Mouse (Mus musculus): ENCODE results near the gene Gnmt.
"Not testable (repeated sequence)": the region's sequence is repeated elsewhere in the genome, so short reads cannot be mapped to it uniquely, and the experiment has no call there.

The Gnmt gene

DNA sequence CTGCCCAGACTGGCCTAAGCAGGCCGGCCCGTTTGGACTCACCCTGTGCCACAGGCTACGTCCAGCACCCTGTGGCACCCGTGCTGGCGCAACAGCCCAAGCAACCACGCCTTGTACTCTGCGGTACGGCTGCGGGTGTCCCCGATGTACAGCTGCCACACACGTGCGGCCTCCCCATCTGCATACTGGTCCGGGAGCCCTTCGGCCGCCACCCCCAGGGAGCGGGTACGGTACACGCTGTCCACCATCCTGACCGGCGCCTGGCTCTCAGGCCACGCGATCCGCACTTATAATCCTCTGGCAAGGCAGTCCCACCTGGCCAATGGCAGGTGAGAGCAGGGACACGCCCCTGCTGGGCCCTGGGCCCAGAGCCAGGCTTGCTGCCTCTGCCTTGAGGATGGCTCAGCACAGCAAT, at the start of gene Gnmt:
Gnmt (minus strand) TSS at position 265 of the 415 bp plus-strand sequence.
- peak; percentile 92 to 93 for DNase-seq

DNA sequence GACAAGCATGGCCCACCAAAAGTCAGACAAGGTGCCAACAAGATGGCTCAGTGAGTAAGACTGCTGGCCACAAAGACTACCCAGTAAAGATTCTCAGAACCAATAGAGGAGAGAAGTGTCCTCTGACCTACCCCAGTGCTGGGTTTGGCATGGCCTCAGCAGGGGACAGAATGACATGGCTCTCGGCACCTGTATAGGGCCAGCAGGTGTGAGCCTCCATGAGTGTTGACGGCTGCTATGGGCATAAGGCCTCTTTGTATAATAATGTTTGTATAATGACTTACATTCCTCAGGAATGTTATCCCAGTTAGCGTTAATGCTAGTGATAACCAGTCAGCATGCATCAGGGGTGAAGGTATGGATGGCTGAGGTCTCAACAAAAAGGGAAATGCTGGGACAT, 47.1 kb upstream of the Gnmt start:
- no peak for DNase-seq

DNA sequence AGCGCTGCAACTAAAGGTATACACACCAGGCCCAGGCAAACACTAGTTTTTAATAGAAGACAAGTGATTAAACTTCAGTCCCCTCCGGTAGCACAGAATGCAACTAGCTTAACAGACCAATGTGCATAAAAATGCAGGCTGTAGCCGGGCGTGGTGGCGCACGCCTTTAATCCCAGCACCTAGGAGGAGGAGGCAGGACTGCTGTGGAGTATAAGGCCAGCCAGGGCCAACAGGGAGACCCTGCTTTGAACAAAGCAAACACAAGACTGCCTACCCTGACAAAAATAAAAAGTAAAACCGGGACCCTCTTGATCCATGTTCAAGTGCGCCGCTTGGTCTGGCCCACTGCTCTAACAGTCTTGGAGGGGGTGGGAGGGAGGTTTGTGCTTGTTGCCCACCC, 46.1 kb upstream of the Gnmt start:
- no peak for DNase-seq

GRCm38 (mm10) chr17:46774131-46774472, 45.1 kb upstream of the Gnmt start:
- no peak for DNase-seq

GRCm38 (mm10) chr17:46773278-46774130, 44.5 kb upstream of the Gnmt start:
- peak; percentile 30 to 36 for DNase-seq

DNA sequence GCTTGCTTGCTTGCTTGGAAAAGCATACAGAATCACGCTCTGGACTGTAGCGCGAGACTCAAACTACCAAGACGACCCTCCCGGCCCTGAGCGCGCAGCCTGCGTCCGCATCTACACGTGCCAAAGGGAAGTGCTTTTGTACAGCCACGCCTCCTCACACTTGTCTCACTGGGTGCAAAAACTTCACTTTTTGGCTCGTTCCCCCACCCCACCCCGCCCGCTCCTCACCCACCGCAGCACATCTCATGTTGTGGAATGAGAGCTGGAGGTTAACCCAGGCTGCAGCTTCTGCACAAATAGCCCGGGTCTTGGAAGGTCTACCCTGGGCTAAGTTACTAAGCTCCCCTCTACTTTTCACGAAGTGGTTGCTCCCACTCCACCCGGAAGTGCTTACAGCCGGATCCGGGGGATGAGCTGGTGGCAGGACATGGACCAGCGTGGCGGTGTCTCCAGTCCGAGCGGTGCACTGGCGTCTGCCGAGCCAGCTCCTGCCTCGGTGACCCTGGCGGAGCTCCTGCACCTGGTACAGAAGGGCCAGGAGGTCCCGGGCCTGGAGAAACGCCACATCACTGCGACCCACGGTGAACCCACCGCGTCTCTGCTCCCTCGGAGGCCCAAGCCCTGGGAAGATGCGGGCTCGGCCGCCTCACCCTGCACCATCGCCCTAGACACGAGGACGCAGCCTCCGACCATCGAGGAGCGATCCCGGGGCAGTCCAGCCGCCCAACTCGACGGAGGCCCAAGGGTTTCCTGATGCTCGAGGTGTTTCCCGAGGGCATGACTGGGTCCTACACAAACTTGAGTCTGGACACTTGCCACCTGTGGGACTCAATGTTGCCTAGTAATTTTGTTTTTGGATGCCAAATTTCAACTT, 43.7 kb upstream of the Gnmt start, which contains the start of gene 2310039H08Rik:
2310039H08Rik (plus strand) TSS at position 232 of the 874 bp plus-strand sequence.
- DNase-seq: peak; percentile 88

DNA sequence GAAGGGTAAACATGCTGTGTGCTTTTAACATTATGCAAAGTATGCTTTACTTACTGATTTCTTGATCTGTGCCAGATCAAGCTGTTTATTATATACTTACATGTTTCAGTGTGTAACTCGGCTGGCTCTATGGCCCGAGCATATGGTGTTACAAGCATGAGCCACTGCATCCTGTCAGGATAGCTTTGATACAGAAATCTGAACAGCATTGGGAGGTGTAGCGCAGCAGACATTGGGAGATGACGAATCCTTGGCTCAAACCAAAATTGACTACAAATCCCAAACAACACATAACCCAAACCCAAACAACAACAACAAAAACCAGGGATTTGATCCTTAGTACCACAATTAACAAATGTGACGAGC, 43.1 kb upstream of the Gnmt start:
- DNase-seq: no peak

DNA sequence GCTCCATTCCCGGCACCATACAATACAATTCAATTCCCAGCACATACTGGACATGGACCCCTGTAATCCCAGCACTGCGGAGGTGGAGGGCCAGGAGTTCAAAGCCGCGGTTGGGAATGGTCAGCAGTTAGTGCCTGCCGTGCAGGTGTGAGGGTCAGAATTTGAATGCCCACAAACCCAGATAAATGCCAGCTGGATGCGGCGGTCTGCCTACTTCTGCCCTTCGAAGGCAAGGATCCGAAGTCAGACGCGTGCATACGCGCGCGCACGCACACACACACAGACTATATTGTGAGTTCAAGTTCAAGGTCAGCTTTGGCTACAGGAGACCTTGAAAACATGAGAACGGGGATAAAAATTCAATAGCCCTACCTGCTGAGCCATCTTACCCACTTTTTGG, 42.6 kb upstream of the Gnmt start:
- DNase-seq: no peak

- DNase-seq: no peak
Measured at GRCm38 (mm10) chr17:46771025-46771424, 42.1 kb upstream of the Gnmt start.

DNA sequence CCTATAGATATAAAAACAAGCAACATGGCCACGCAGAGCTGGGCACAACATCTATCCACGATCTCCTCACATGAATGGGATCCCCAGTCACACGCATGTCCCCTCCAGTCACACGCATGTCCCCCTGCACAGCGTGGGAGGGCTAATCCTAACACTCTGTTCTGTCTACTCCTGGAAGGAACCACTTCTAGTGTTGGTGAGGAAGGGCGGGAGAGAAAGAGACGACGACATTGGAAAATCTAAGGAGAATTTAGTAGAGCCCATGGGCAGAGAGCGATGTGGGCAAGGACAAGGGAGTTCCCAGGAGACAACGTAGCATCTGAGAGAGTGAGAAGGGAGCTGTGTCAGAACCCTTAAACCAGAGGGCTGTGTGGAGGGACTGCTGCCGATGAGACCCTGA, 41.6 kb upstream of the Gnmt start:
- no peak for DNase-seq

GRCm38 (mm10) chr17:46767868-46768267, 38.9 kb upstream of the Gnmt start:
- peak; percentile 35 to 51 for DNase-seq

GRCm38 (mm10) chr17:46764916-46765315, 35.9 kb upstream of the Gnmt start:
- DNase-seq: not testable (repeated sequence)

DNA sequence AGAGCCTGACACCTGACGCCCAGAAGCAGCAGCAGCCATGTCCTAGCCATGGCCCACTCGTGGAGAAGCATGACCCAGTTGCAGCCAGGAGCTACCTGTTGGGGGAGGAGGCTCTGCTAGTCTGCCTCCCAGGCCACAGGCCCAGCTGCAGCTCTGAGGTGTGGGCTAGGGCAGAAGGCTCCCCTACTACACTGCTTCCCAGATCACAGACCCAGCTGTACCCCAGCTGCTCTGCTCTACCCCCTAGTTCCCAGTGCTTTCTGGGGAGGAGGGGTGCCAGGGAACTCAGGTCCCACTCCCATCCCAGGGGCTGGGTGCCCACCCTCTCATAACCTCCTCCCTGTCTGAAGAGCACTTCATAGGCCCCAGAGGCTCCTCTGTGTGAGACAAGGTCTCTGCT, 34.6 kb upstream of the Gnmt start, which contains the start of gene Ptcra:
Ptcra (minus strand) TSS at position 169 of the 400 bp plus-strand sequence.
- DNase-seq: no peak

DNA sequence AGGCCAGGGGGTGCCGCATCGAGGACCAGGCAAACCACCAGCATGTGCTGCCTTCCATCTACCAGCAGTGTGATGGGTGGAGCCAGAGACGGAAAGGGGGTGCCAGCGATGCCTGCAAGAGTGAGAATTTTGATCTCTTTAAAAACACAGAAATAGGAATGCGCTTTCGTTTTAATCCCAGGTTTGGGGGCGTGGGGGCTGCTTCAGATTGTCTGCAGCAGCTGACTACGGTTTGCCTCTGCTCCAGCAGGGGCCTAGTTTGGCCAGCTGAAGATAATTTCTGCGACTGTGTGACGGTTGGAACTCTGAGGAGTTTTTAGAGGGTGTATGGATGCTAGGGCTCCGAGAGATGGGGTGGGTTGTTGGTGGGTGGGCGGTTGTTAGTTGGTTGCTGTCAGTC, 29.8 kb upstream of the Gnmt start:
- DNase-seq: no peak

DNA sequence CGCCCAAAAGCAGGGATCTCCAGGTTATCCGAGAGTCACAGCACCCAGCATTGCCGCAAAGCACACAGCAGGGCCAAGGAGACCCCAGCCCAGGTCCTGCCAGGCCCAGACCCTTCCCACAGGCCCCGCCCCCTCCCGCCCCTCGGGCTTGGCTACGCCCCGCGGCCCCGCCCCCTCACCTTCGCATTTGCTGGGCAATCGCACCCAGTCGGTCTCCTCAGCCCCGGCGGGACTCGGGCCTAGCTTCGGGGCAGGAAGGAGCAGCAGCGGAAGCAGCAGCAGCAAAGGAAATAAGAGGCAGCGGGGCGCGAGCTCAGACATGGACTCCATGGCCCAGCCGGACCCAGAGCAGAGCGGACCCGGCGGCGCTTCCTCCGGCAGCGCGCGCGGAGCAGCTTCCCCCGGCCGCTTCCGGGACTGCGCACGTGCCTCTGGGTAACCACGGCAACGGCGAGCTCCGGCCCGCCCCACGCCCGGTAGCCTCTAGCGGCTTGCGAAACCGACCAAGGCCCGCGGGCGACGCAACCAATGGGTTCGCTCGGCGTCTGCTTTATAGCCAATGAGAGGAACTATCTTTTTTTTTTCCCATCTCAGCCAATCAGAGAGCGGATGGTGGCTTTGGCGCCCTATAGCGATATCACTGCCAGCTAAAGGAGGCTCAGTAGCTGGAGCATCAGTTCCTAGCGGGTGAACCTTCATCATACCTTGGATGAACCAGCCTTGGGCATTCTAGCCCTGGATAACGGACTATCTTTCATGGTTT, 23.0 kb upstream of the Gnmt start, which contains the start of gene Cnpy3:
Cnpy3 (minus strand) TSS at position 421 of the 763 bp plus-strand sequence.
- peak; percentile 98 to 99 for DNase-seq

- DNase-seq: no peak
Measured at GRCm38 (mm10) chr17:46751056-46751793, 22.3 kb upstream of the Gnmt start.

DNA sequence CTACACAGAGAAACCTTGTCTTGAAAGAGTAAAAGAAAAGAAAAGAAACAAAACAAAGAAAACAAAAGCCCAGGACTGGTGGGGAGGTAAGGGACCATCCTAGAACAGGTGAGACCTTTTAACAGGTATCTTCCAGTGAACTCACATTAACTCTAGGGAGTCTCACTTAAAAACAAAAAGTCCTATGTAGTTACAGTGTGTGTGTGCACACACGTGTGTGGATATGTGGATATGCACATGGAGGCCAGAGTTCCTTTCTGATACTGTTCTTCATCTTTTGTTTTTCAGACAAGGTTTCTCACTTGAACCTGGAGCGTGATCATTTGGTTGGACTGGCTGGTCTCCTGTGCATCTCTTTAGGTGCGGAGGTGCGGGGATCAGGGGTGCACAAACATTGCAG, 21.6 kb upstream of the Gnmt start:
- DNase-seq: no peak

GRCm38 (mm10) chr17:46749282-46749681, 20.3 kb upstream of the Gnmt start:
- no peak for DNase-seq

DNA sequence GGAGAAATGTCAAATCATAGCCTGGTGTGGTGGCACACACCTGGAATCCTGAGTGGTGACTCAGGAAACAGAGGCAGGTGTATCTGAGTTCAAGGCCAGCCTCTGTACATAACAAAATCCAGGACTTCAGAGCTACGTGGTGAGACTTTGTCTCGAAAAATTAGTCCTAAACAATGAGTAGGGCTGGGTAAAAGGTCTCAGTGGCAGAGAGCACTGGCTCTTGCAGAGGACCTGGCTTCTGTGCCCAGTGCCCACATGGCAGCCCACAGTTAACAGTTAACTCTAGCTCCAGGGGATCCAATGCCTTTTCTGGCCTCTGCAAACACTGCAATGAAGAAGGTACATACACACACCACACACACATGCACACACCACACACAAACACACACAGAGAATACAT, 18.8 kb upstream of the Gnmt start:
- peak in 1 of 2 experiments; percentile 27 for DNase-seq

DNA sequence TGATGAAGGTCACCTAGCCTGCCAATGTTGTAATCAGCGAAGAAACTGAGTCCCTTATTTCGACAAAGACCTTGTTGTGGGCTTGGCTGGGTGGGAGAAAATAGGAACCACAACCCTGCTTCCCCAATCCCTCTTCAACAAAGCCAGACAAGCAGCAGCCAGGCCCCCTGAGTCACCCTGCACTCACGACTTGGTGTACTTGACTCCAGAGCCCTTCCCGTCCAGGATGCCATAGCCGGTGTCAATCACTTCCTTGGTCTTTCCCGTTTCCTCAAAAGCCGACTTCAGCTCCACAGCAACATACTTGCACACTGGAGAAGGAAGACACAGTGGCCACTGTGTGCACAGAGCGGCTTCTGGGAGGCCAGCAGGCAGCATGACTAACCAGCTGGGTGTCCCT, 18.3 kb upstream of the Gnmt start:
- no peak for DNase-seq

- no peak for DNase-seq
Measured at GRCm38 (mm10) chr17:46745506-46745905, 16.5 kb upstream of the Gnmt start.

DNA sequence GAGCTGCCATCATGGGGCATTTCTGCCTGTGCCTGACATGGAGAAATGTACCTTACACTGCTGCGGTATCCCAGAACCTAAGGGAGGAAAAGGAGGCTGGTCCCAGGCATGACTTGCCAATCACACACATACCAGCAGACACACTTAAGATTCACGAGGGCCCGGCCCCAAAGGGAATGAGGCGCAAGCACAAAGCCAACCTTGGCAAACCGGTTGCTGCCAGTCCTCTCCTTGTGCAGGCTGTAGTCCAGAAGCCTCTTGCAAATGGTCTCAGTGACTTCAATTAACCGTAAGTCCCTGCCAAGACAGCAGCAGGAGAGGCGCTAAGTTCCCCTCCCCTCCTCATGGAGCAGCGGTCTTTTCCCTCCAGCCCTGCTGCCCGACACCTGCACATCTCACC, 14.0 kb upstream of the Gnmt start:
- DNase-seq: peak in 1 of 2 experiments; percentile 27
